Mouse (Mus musculus) cerebellum, postnatal 4 days (tissue): Measurements from ENCODE around the gene Uba7.
A peak's percentile ranks its signal among the peaks of the same experiment; 100 is the strongest.

Source experiments
- DNase-seq, 2 experiments: peaks; one replicate each; pipeline ENCODE4 v3.0.0; 2022; ENCODE audit warnings: low spot score in 2 of 2, mixed read lengths in 1 of 2

Uba7 gene

DNA sequence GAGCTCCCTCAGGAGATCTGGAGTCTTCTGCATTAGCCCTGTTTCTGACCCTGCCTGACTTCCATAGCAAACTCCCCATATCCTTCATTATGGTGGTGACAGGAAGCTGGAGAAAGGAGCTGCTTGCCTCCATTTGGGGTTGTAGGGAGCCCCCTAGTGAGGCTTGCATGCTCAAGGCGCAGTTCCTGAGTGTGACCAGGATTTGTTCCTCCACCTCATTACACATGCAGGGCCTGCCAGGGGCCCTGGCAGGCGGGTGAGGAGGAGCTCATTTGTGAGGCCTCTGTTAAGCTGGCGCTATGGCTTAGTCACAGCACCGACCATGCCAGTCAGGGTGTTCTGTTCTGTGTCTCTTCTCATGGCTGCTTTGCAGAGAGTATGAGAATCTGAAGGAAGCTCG lies 13.4 kb upstream of the Uba7 start:
- no peak for DNase-seq

DNA sequence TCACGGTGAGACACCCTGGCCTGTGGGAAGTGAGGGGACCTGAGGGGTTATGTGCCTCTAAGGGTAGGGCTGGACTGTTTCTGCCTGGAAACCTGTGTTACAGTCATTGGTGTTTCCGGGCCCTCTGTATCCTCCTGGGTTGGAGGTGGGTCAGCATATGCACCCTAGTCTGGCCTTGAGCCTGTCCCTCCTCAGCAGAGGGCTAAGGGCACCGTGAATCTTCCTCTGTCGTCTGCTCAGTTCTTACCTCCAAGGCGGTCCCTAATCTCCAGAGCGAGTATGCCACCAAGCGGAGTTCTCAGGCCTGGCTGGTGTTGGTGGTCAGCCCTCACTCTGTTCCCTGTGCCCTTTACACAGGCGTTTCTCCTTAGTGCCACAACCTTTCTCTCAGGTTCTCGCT lies 12.4 kb upstream of the Uba7 start:
- no peak for DNase-seq

DNA sequence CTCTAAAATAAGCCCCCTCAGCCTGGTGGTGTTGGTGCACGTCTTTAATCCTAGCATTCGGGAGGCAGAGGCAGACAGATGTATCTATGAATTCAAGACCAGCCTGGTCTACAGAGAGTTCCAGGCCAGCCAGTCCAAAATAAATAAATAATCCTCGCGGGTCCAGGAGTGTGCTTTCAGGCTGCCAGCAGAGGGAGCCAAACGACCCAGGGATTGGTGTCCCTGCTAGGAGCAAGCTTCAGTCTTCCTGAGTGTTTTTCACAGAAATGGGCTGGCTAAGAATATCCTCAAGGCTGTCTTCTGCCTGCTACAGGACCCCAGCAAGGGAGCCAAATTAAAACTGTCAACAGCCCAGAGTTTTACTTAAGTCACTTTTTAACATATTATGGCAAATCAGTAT lies 11.6 kb upstream of the Uba7 start:
- DNase-seq = peak; percentile 65 to 83

DNA sequence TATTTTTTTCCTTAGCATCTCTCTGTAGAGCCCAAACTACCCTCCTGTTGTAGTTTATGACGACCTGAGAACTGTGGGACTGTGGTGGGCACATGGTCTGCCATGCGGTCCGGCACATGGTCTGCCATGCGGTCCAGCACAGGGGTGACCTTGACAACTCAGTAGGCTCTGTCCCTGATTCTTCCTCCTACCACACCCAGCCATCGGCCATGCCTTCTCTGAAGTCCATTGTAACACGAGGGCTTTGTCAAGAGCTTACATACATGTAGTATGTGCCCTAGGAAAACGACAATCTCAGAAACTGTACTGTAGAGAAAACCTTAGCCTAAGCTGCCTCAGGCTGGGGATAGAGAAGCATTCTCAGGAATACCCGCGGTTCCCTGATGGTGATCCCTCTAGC lies 10.6 kb upstream of the Uba7 start:
- DNase-seq = no peak

DNA sequence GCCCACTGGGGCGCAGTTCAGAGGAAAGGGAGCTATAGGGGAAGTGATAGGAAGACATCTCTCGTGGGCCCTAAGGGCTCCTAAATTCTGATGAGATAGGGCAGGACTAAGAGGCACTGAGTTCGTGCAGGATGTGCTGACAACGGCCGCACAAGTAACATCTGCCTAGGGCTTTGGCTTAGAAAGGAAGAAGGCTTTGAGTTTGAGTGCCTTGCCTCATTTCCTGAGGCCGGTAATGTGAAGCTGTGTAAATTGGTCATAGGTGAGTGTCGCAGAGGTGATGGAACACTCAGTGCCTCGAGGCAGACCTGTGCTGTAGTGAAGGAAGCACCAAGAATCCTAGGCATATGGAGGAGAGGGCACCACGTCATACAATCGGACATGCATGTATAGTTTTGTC lies 8.6 kb upstream of the Uba7 start:
- DNase-seq = no peak

DNA sequence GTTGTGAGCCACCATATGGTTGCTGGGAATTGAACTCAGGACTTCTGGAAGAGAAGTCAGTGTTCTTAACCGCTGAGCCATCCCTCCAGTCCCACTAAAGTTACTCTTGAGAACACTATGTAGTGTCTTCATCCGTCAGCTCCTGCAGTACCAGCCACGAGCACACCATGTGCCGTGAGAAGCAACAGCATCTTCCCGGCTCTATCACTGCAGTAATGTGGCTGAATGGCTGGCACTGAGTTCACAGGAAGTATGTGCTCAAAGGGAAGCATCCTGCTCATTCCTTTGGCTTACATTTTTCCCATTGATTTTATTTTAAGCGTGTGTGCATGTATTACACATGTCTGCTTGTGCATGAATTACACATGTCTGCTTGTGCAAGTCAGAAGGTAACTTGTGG lies 7.9 kb upstream of the Uba7 start:
- DNase-seq = no peak

DNA sequence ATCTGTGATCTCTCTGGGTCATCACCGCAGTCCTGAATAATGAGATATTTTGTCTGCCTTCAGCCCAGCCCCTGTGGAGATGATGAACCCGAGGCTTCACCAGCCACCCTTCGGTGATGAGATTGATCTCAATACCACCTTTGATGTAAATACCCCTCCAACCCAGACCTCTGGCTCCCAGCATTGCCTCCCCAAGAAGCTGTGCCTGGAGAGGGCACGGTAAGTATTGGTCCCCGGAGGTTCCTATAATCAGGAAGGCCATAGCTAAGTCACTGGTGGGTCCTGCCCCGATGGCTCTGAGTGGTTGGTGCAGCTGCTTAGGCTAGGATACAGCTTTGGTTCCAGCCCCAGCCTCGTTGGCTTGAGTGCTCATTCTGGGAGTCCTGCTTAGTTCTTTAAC lies 6.8 kb upstream of the Uba7 start:
- no peak for DNase-seq

DNA sequence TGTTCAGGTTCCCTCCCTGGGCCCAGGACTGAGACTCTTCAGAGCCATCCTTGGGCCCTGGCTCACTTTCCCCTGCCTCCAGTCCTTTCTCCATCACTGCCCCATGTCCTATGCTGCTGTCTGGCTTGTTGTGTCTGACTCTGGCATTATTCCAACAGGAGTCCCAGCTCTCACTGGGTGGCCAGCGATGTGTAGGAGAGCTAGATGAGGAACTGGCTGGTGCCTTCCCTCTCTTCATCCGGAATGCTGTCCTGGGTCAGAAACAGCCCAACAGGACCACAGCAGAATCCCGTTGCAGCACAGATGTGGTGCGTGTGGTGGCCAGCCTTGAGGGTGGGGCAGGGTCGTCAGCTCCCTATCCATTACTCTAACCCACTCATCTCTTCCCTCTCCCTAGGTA lies 5.0 kb upstream of the Uba7 start:
- DNase-seq = no peak

DNA sequence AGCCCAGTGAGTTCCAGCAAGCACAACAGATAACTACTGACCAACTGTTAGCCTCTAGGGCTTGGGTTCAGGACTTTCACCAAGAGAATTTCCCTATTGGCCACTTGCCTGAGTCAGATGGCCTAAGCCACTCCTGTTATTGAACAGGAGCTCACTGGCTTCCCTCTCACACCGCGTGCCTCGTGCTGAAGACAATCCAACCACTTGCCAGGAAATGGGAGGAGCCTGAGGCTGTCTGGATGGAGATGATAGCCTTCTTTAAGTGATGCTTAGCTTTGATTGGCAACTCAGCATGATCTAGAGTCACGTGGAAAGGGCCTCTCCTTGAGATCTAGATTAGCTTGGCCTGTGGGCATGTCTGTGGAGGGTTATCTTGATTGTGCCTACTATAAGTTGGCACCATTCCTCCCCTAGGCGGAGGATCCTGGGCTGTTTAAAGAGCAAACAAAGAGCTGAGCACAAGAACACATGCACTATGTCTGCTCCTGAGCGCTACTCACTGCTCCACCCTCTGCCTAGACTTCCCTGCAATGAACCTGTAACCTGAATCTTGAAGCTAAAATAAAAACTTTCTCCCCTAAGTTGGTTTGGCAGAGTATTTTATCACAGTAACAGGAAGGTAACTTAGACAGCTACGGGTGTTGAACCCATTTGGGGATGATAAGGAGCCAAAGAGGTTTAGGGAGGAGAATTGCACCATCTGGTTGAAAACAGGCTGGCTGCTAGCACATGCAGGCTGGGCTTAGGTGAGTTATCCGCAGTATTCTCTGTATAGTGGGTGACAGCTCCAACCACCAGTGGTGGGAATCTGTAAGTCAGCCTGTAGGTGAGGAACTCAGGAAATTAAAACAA lies 3.4 kb upstream of the Uba7 start:
- no peak for DNase-seq

DNA sequence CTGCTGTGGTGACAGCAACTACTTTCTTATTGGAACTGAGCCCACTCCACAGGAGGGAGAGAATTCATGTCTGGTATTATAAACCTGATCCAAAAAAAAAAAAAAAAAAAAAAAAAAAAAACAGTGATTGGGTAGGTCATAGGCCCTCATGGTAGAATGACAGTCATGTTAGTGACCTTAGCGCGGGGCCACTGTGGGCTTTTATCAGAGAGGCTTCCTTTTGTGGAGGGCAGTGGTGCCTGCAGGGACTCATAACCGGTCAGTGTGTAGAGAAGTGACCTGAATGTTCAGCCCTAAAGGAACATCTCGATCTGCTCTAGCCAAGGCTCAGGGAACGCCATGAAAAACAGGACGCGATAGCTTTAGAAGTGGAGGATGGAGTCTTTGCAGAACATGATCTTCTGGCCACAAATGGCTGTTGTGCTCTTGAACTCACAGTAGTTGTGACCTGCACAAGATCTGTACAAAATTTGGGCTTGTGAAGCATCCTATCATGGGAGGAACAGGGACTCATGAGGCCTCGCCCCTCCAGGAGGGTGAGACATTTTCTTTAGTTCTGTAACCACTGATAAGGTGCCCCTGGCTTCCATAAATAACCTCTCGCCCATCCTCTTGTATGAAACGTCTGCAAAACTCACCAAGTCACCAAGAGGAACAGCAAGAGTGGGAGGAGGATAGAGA lies 674 bp upstream of the Uba7 start:
- DNase-seq = no peak

DNA sequence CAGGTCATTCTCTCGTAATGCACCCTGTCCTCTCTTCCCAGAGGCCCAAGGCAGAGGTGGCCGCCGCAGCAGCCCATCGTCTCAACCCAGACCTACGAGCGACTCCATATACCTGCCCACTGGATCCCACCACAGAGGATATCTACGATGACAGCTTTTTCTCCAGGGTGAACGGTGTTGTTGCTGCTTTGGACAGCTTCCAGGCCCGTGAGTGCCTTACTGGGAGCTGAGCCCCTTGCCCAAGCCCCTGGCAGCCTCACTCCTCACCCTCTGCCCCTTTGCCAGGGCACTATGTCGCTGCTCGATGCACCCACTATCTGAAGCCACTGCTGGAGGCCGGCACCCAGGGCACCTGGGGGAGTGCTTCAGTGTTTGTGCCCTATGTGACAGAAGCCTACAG lies 3.5 kb downstream of the Uba7 start:
- DNase-seq = no peak

DNA sequence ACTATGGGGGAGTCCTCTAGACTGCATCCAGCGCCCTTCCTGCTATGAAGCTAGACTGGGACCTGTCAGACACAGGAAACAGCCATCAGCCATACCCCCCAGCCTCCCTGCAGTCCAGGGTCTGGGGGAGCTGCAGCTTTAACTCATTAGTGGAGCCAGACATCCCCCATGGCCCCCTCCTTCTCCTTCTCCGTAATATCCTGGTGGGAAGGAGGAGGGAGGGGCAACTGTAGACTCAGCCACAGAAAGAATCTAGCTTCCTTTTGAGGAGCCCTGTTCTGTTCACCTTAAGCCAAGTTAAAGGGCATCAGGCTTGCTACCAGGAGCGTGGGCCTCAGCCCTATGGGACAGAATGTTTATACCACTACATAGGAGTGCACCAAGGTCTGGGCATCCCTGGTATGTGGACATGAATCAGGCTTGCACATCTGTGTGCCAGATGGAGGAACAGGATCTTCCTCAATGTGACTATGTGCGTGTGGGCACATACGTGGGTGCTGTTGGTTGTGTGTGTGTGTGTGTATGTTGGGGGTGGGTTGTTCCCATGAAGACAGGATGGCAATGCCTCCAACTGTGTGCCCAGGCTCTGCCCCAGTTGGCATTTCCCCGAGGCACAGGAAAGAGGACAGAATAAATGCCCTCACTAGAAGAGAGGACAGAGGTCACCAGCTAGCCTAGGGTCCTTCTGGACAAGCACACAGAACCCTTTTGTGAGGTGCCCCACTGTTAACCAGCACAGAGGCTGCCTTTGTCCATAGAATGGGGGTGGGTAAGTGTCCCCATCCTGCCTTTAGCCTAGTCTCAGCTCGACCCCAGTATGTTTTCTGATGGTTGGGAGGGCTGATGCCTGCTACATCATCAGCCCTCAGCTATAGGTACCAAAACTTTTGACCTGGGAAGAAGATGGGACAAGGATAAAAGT lies 6.6 kb downstream of the Uba7 start:
- no peak for DNase-seq

DNA sequence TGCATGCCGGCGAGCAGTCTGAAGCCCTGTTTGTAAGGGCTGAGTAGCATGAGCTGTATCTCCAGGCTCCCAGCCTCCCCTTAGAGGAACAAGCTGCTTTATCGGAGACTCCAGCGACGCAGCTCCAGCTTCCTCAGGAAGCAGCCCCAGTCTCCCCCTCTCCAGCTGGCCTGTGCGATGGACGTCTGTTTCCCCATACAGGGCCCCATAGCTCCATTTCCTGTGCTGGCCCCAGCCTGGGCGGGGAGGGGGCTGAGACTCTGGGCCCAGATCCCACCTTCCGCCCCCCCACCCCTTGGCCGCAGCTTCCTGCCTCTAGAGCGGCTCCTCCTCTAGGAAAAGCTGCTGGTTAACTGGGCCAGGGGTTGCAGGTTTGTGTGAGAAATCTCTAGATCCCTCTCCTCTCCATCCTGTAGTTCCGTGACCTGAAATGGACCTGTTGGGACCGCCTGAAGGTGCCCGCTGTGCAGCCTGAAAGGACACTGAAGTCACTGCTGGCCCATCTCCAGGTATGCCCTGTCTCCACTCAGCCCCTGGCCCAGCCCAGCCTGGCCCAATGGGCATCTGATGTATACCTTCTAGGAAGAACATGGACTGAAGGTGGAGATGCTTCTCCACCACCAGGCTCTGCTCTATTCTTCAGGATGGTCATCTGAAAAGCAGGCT lies 7.5 kb downstream of the Uba7 start, which contains the start of gene Gm20661:
Gm20661 (plus strand) TSS at position 378 of the 666 bp plus-strand sequence.
- DNase-seq = no peak

DNA sequence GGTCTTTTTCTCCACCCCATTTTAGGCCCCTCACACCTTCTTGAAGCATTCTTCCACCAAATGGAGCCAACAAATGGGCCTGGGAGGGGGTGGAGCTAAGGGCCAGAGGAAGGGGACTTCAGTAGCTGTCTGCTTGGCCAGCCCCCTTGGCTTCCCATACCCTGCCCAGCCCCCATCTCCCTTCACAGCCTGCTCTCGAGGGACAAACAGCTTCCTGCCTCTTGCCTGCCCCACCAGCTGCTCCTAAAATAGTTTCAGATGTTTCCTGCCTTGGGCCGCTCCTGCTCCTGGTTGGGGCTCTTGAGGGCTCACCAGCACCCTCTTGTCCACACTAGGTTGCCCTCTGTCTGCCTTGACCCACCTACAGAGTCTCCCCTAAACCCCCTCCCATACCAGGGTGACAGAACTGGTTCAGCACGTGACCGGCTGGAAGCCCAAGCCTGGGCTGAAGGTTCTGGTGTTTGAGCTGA lies 8.2 kb downstream of the Uba7 start:
- no peak for DNase-seq

DNA sequence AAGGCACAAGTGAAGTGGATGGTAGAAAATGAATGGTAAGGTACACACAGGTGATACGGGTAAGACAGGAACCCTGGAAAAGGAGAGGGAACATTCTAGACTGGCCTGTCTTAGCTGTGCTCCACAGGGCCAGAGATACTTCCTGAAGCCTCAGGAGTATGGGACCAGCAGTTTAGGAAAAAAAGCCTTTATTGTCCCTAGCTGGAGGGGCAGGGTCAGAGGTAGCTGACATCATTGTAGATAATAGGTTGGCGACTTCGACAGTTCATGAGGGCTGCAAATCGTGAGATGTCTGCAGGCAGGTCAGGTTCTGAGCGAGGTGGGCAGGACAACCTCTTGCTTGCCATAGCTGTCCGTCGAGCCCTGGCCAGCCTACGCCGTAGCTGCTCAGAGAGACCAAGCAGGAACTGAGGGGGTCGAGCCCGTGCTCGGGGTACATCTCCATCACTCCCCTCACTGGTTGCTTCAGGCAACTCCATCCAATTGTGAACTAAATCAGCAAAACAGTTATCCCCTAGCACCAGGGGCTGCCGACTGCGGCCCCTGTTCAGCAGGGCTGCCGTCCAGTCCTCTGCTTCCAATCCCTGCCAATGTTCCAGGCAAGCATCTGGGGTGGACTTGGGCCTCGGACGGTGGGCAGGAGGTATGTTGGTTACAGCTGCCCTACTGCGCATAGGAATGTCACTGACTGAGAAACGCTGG lies 8.9 kb downstream of the Uba7 start:
- DNase-seq = no peak

DNA sequence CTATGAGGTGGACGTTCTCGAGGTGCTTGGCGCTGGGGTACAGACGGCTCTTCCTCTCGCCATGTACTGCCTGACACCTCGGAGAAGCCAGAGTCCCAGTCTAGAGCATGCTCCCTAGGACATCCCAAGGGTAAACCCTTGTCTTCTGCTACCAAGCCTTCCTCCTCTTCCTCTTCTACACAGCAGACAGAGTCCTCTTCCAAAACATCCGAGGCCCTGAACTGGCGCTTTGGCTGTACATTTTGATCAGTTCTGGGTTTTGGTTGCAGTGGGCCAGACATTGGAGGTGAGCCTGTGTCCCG lies 9.4 kb downstream of the Uba7 start:
- DNase-seq = no peak

DNA sequence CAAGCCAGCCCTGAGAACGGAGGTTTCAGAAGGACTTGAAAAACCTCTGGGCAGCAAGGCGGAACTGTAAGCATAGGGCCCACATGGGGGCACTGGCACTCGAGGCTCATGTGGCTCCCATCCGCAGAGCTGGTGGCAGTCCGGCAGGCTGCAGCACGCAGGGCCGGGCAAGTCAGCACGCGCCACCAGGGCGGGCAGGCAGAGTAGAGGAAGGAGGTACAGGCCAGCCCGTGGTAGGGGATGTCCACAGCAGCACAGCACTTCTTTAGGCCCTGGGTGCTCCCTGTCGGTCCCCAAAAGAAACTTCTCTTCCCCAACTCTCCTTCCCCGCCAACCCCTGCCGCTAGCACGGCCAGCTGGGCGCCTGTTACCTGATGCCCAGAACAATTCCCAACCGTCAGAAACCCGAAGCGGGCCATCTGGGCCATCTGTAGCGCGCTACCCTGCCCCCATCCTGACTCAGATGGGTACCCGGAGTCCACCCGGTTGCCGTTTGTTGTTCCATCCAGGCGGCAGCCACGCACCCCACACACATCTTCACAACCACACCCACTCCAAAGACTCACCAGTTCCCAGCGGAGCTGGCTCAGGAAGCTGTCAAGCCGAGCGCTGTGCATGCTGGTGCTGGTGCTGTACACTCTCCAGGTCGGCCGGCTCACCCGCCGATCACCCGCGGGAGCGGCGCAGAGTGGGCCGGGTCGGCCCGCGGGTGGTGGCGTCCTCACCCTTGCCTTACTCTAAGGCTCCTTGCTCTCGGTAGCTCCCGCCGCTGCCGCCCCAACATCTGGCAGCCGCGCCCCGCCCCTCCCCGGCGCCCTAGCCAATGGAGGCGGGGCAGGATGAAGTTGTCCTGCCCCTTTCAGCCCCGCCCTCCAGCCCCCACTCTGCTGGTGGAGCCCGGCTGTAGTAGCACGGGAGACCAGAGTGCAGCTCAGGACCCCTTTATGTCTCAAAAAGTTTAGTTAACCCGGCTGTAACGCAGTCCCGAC lies 10.1 kb downstream of the Uba7 start, which contains the start of gene Inka1:
Inka1 (minus strand) TSS at position 749 of the 989 bp plus-strand sequence.
- DNase-seq = peak in 1 of 2 experiments; percentile 64

DNA sequence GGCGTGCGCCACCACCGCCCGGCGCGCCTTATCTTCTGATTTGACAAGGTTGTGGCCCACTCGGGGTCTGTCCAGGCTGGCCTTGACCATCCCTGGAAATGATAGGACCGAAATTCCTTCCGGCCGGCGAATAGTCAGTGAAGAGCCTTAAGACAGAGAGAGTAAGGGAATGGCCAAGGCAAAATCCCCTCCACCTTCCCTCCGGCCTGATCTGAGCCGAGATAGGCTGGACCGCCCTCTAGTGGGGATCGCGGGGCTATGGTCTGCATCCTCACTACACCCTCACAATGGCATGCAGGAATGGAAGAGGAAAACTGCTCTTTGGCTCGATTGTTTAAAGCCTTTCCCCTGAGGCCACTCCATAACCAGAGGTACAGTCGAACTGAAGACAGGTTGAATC lies 11.1 kb downstream of the Uba7 start:
- DNase-seq = peak in 1 of 2 experiments; percentile 78

DNA sequence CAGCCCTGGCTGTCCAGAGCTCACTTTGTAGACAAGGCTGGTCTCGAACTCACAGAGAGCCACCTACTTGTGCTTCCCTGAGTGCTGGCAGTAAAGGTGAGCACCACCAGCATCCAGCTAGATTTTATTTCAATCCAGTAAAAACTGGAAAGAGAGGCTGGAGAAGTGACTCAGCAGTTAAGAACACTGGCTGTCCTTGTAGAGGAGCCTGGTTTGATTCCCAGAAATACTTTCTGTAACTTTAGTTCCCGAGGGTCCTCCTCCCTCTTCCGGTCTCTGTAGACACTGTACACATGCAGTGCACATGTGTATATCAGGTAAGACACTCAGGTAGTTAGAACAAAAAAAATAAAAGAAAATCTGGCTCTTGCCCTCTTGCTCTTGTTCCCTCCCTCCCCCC lies 12.6 kb downstream of the Uba7 start:
- no peak for DNase-seq

DNA sequence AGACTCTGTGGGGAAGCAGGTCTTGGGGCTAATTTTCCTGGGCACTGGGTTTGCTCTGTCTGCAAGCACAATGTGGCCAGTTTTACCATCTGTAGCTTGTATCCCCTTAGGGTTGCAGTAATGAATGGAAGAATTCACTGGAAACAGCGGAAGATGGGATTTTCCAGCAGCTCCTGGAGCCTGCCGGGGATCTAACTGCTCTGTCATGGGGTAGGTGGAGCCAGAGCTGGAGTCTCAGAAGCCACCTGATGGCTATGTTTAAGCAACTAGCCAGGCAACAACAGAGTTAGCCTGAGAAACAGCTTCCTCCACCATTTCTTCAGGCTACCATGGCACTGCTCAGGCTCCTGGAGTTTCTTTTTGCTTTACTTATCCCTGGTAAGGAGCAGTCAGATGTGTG lies 16.9 kb downstream of the Uba7 start, which contains the start of gene Cdhr4:
Cdhr4 (plus strand) TSS at position 301 of the 400 bp plus-strand sequence.
- no peak for DNase-seq
